Mouse (Mus musculus): Measurements from ENCODE around the gene Ivd. TPM values are rescaled to one million over a fixed set of nuclear protein-coding genes. Genes with fewer than 3 reads are reported as not detected.
A peak's percentile ranks its signal among the peaks of the same experiment; 100 is the strongest.

Ivd gene
- polyA plus RNA-seq, 1 experiment, result 63.4 TPM

- no peak overlapping the region for H3K27ac ChIP-seq (ENCODE audit: insufficient read depth, low read depth, low read length)
- H3K4me3 ChIP-seq (ENCODE audit: insufficient read depth, low read length), result no peak overlapping the region
- peaks cover 12% of the 10 kb centered on the region for H3K4me1 ChIP-seq (ENCODE audit: control insufficient read depth, insufficient read depth, low read length)
- TF ChIP-seq POLR2A (IDR thresholded peaks at IDR 0.05; ENCODE audit: borderline replicate concordance, low read depth, low read length) (no peak), CTCF (IDR thresholded peaks at IDR 0.05; ENCODE audit: low read depth, low read length) (no peak)
Measured at GRCm38 (mm10) chr2:118897808-118898207, 36.1 kb downstream of the Ivd start.

- Histone ChIP-seq H3K4me1 (ENCODE audit: control insufficient read depth, insufficient read depth, low read length) (peaks cover 21% of the 10 kb centered on the region), H3K4me3 (ENCODE audit: insufficient read depth, low read length) (no peak overlapping the region), H3K27ac (ENCODE audit: insufficient read depth, low read depth, low read length) (no peak overlapping the region)
- TF ChIP-seq POLR2A (IDR thresholded peaks at IDR 0.05; ENCODE audit: borderline replicate concordance, low read depth, low read length) (no peak), CTCF (IDR thresholded peaks at IDR 0.05; ENCODE audit: low read depth, low read length) (no peak)
Measured at GRCm38 (mm10) chr2:118898771-118899170, 37.0 kb downstream of the Ivd start.

- Histone ChIP-seq H3K27ac (ENCODE audit: insufficient read depth, low read depth, low read length) (no peak overlapping the region), H3K4me1 (ENCODE audit: control insufficient read depth, insufficient read depth, low read length) (peaks cover 26% of the 10 kb centered on the region), H3K4me3 (ENCODE audit: insufficient read depth, low read length) (no peak overlapping the region)
- no peak for TF ChIP-seq CTCF (IDR thresholded peaks at IDR 0.05; ENCODE audit: low read depth, low read length)
- TF ChIP-seq POLR2A (IDR thresholded peaks at IDR 0.05; ENCODE audit: borderline replicate concordance, low read depth, low read length), result no peak
Measured at GRCm38 (mm10) chr2:118899306-118899705, 37.6 kb downstream of the Ivd start.

- peaks cover 35% of the 10 kb centered on the region for H3K4me1 ChIP-seq (ENCODE audit: control insufficient read depth, insufficient read depth, low read length)
- TF ChIP-seq POLR2A (IDR thresholded peaks at IDR 0.05; ENCODE audit: borderline replicate concordance, low read depth, low read length), result no peak
- H3K27ac ChIP-seq (ENCODE audit: insufficient read depth, low read depth, low read length), result peak within 1 kb of the TSS; percentile 11
- H3K4me3 ChIP-seq (ENCODE audit: insufficient read depth, low read length), result peak within 1 kb of the TSS; percentile 58
Measured at GRCm38 (mm10) chr2:118899981-118900825, 38.4 kb downstream of the Ivd start, which contains the start of gene Bahd1. Gene Bahd1, plus strand, starts transcription at chr2:118900377.

- Histone ChIP-seq H3K4me3 (ENCODE audit: insufficient read depth, low read length) (peak overlapping the region; percentile 58), H3K27ac (ENCODE audit: insufficient read depth, low read depth, low read length) (peak overlapping the region; percentile 11), H3K4me1 (ENCODE audit: control insufficient read depth, insufficient read depth, low read length) (peaks cover 36% of the 10 kb centered on the region)
- no peak for TF ChIP-seq POLR2A (IDR thresholded peaks at IDR 0.05; ENCODE audit: borderline replicate concordance, low read depth, low read length)
- no peak for TF ChIP-seq CTCF (IDR thresholded peaks at IDR 0.05; ENCODE audit: low read depth, low read length)
Measured at GRCm38 (mm10) chr2:118900826-118901140, 39.0 kb downstream of the Ivd start.

GRCm38 (mm10) chr2:118901175-118902031, 39.6 kb downstream of the Ivd start:
- TF ChIP-seq CTCF (IDR thresholded peaks at IDR 0.05; ENCODE audit: low read depth, low read length) (no peak), POLR2A (IDR thresholded peaks at IDR 0.05; ENCODE audit: borderline replicate concordance, low read depth, low read length) (no peak)
- Histone ChIP-seq H3K4me3 (ENCODE audit: insufficient read depth, low read length) (peak overlapping the region; percentile 82), H3K4me1 (ENCODE audit: control insufficient read depth, insufficient read depth, low read length) (peaks cover 41% of the 10 kb centered on the region), H3K27ac (ENCODE audit: insufficient read depth, low read depth, low read length) (peak overlapping the region; percentile 41)

- Histone ChIP-seq H3K4me3 (ENCODE audit: insufficient read depth, low read length) (peak overlapping the region; percentile 82), H3K27ac (ENCODE audit: insufficient read depth, low read depth, low read length) (no peak overlapping the region), H3K4me1 (ENCODE audit: control insufficient read depth, insufficient read depth, low read length) (peaks cover 48% of the 10 kb centered on the region)
- no peak for TF ChIP-seq CTCF (IDR thresholded peaks at IDR 0.05; ENCODE audit: low read depth, low read length)
- no peak for TF ChIP-seq POLR2A (IDR thresholded peaks at IDR 0.05; ENCODE audit: borderline replicate concordance, low read depth, low read length)
Measured at GRCm38 (mm10) chr2:118902051-118903025, 40.6 kb downstream of the Ivd start.

GRCm38 (mm10) chr2:118903333-118903741, 41.6 kb downstream of the Ivd start:
- H3K27ac ChIP-seq (ENCODE audit: insufficient read depth, low read depth, low read length), result no peak overlapping the region
- TF ChIP-seq POLR2A (IDR thresholded peaks at IDR 0.05; ENCODE audit: borderline replicate concordance, low read depth, low read length), result no peak
- TF ChIP-seq CTCF (IDR thresholded peaks at IDR 0.05; ENCODE audit: low read depth, low read length), result no peak
- no peak overlapping the region for H3K4me3 ChIP-seq (ENCODE audit: insufficient read depth, low read length)
- H3K4me1 ChIP-seq (ENCODE audit: control insufficient read depth, insufficient read depth, low read length), result peaks cover 43% of the 10 kb centered on the region

Data from bone marrow macrophage, adult 2 months (primary cell).